Mouse (Mus musculus) neural tube, embryonic 12.5 days (tissue): ENCODE data around the gene Fhl4. TPM values are rescaled to one million over a fixed set of nuclear protein-coding genes. Genes with fewer than 3 reads are reported as not detected.
A peak's percentile ranks its signal among the peaks of the same experiment; 100 is the strongest.

Experiments used
- ATAC-seq: fragments of 200-750 bp; cut with Nextera tagmentation; 2 replicates; pipeline ENCODE4 v1.8.0; 2017; ENCODE audit warnings: low read depth, mild to moderate bottlenecking, moderate TSS enrichment, moderate library complexity; ENCODE audit not compliant: low FRiP score
- H3K27ac ChIP-seq: fragments of 300-500 bp; sonication (generic); 2 replicates; pipeline ENCODE4 v1.5.1; 2016
- H3K27me3 ChIP-seq: fragments of 300-500 bp; sonication (generic); replicated peaks from 2 replicates; pipeline ENCODE4 v1.6.1; 2016; ENCODE audit warnings: mild to moderate bottlenecking
- H3K36me3 ChIP-seq: fragments of 300-500 bp; sonication (generic); 2 replicates; pipeline ENCODE4 v1.6.1; 2016; ENCODE audit warnings: mild to moderate bottlenecking
- H3K4me1 ChIP-seq: fragments of 300-500 bp; sonication (generic); 2 replicates; pipeline ENCODE4 v1.6.1; 2016
- H3K4me2 ChIP-seq: fragments of 300-500 bp; sonication (generic); replicated peaks from 2 replicates; pipeline ENCODE4 v1.6.1; 2016; ENCODE audit warnings: mild to moderate bottlenecking
- H3K4me3 ChIP-seq: fragments of 300-500 bp; sonication (generic); 2 replicates; pipeline ENCODE4 v1.5.1; 2016
- H3K9ac ChIP-seq: fragments of 300-500 bp; sonication (generic); 2 replicates; pipeline ENCODE4 v1.6.1; 2016; ENCODE audit warnings: mild to moderate bottlenecking
- H3K9me3 ChIP-seq: fragments of 300-500 bp; sonication (generic); 2 replicates; pipeline ENCODE4 v1.6.1; 2016; ENCODE audit warnings: mild to moderate bottlenecking
- WGBS: fragments of 180-500 bp; shearing (Covaris S2); methylation state at CpG from one replicate; pipeline ENCODE4 v1.1.7; 2016; 5-methylcytosine and 5-hydroxymethylcytosine counted together
- polyA plus RNA-seq: library from polyadenylated mRNA; unstranded; fragments of >200 nt; fragmentation: Nextera tagmentation; extraction: Ambion mirVana; gene quantifications from 2 replicates; pipeline ENCODE4 v1.2.1, GENCODE M21; 2016

Fhl4 gene
- 1.3 and 1.8 TPM in 2 replicates for polyA plus RNA-seq

DNA sequence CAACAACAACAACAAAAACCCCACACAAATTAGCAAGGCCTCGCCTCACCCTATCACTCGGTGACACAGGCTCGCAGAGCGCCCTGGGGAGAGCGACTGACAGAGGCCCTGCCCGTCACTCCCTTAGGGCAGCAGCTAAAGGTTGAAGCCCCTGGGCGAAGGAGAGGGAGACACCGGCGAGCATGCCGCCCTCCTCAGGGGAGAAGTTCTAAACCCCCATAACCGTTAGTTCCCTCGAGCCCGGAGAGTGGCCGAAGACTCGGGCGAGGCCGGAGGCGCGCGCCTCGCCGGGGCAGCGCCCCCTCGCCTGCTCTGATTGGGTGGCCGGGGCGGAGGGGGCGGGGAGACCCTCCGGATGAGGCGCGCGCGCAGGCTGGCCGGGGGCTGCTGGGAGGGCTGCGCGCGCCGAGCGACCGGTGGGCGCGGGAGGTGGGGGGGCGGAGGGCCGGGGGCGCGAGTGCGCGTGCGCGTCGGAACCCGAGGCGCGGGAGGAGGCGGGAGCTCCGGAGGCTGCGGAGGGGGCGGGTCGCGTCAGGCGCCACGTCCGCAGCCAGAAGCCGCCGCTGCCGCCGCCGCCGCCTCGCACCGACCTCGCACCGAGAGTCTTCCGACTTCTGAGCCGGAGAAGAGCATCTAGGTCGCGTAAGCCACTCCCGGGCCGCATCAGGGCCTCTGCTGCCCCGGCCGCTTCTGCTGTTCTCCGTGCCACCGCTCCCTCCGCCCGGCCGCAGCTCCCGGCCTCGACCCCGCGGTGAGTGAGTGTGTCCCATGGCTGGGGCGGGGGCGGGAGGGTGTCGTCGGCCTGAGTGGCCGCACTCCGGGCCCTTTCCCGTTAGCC lies at the start of gene Fhl4, which contains the start of gene Tmem263:
Gene Fhl4 (minus strand): TSS at position 249 of the 838 bp plus-strand sequence.
Gene Tmem263 (plus strand): TSS at position 381 of the 838 bp plus-strand sequence.
- no peaks in the 10 kb centered on the region for H3K9me3 ChIP-seq
- WGBS = under 1% methylated on average over 88 of the region's 96 CpGs
- ATAC-seq = peak; percentile 97

GRCm38 (mm10) chr10:85149226-85149625 lies 46.9 kb upstream of the Fhl4 start:
- Histone ChIP-seq H3K27ac (no peak overlapping the region), H3K4me3 (no peak overlapping the region), H3K9me3 (no peaks in the 10 kb centered on the region), H3K27me3 (no peaks in the 10 kb centered on the region), H3K36me3 (peaks cover 22% of the 10 kb centered on the region), H3K4me2 (no peak overlapping the region), H3K9ac (no peak overlapping the region), H3K4me1 (no peaks in the 10 kb centered on the region)
- 70% methylated on average over 5 of the region's 5 CpGs for WGBS
- ATAC-seq = no peak

More for the DNA sequence above, at the start of gene Fhl4, which contains the start of gene Tmem263:
- peak within 1 kb of the TSS; percentile 68; the same call in 1 of the 2 replicates for H3K27ac ChIP-seq
- H3K4me2 ChIP-seq = peak within 1 kb of the TSS; percentile 86
- H3K36me3 ChIP-seq = no peaks in the 10 kb centered on the region
- H3K27me3 ChIP-seq = no peaks in the 10 kb centered on the region
- H3K4me3 ChIP-seq = peak within 1 kb of the TSS; percentile 94
- H3K9ac ChIP-seq = peak within 1 kb of the TSS; percentile 91
- peaks cover 11% of the 10 kb centered on the region for H3K4me1 ChIP-seq

DNA sequence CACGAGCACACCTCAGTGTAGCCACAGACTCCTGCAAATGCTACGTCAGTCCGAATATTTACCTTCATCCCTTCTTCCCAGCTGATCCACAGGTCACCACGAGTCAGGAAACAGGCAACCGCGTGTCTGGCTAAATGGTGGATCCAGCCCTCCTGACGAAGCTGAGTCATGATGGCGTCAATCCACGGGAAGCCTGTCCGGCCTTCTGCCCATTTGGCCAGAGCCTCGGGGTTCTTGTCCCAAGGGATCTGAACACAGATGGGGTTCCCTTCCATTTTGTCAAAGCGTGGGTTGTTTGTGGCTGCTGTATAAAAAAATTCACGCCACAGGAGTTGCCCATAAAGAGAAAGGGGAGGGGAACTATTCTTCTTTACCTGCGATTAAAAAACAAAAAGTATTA lies 44.0 kb upstream of the Fhl4 start:
- Histone ChIP-seq H3K27ac (no peak overlapping the region), H3K9me3 (no peaks in the 10 kb centered on the region), H3K4me1 (no peaks in the 10 kb centered on the region), H3K9ac (no peak overlapping the region), H3K36me3 (peaks cover 34% of the 10 kb centered on the region), H3K4me3 (no peak overlapping the region), H3K27me3 (no peaks in the 10 kb centered on the region), H3K4me2 (no peak overlapping the region)
- WGBS = 86% methylated on average over 14 of the region's 14 CpGs
- no peak for ATAC-seq

GRCm38 (mm10) chr10:85141465-85141864 lies 39.2 kb upstream of the Fhl4 start:
- Histone ChIP-seq H3K27ac (no peak overlapping the region), H3K9me3 (no peaks in the 10 kb centered on the region), H3K36me3 (peaks cover 24% of the 10 kb centered on the region), H3K4me2 (no peak overlapping the region), H3K27me3 (no peaks in the 10 kb centered on the region), H3K4me1 (no peaks in the 10 kb centered on the region), H3K9ac (no peak overlapping the region), H3K4me3 (no peak overlapping the region)
- no peak for ATAC-seq
- WGBS = 80% methylated on average over 9 of the region's 9 CpGs

GRCm38 (mm10) chr10:85136573-85136972 lies 34.3 kb upstream of the Fhl4 start:
- Histone ChIP-seq H3K27me3 (no peaks in the 10 kb centered on the region), H3K36me3 (peaks cover 7% of the 10 kb centered on the region), H3K9ac (no peak overlapping the region), H3K4me1 (no peaks in the 10 kb centered on the region), H3K9me3 (no peaks in the 10 kb centered on the region), H3K27ac (no peak overlapping the region), H3K4me2 (no peak overlapping the region), H3K4me3 (no peak overlapping the region)
- no peak for ATAC-seq
- WGBS = 89% methylated on average over 6 of the region's 6 CpGs

GRCm38 (mm10) chr10:85128453-85128852 lies 26.2 kb upstream of the Fhl4 start:
- Histone ChIP-seq H3K9me3 (no peaks in the 10 kb centered on the region), H3K36me3 (peaks cover 14% of the 10 kb centered on the region), H3K9ac (no peak overlapping the region), H3K27me3 (no peaks in the 10 kb centered on the region), H3K4me2 (peak overlapping the region; percentile 74), H3K4me1 (peaks cover 10% of the 10 kb centered on the region), H3K4me3 (peak overlapping the region; percentile 58; the same call in 1 of the 2 replicates), H3K27ac (no peak overlapping the region)
- 24% methylated on average over 7 of the region's 7 CpGs for WGBS
- ATAC-seq = peak; percentile 49

DNA sequence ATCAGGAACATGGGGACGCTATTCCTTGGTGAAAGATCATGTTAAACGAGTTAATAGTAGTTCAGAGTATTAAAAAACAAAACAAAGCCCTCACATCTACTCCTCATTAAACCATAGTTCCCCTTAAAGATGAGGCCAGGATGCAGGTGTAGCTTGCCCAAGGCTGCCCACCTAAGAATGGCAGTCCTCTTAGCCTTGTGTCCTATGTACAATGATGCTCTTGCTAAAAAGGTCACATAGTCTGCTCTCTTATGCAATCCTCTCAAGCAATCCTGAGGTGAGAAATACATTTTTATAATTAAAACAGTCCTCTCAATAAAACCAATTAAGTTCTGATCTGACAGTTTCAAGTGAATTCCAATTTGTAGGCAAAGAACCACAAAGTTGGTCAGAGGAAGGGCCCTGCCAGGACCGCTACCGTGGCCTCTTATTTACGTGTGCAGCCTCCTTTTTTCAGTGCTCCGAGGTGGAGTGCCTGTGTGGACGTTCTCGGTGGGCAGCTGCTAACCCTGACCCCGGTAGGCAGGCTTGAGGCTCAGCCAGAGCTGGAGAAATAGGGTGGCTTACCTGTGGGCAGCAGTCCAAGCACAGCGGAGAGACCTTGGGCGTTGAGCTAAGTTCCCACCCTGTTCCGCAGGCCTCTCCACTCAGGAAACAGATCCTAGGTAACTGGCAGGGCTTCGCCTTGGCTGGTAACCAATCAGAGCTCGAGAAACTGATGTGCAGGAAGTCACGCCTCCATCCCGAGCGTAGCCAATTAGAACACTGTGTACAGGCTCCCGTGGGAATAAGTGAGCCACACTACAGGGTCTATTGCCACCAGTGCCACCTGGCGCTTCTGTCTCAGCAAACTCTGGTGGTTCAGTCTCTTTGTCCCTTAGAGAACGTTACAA lies 25.3 kb upstream of the Fhl4 start, which contains the start of gene Mterf2:
Gene Mterf2 (minus strand): TSS at position 633 of the 893 bp plus-strand sequence.
- no peaks in the 10 kb centered on the region for H3K9me3 ChIP-seq
- peaks cover 20% of the 10 kb centered on the region for H3K36me3 ChIP-seq
- H3K27ac ChIP-seq = no peak within 1 kb of the TSS
- H3K4me2 ChIP-seq = peak within 1 kb of the TSS; percentile 74
- peak within 1 kb of the TSS; percentile 58 for H3K4me3 ChIP-seq
- no peaks in the 10 kb centered on the region for H3K27me3 ChIP-seq
- WGBS = 9% methylated on average over 20 of the region's 20 CpGs
- peak within 1 kb of the TSS; percentile 70 for H3K9ac ChIP-seq
- peaks cover 10% of the 10 kb centered on the region for H3K4me1 ChIP-seq
- peak; percentile 100 for ATAC-seq

GRCm38 (mm10) chr10:85125184-85125583 lies 22.9 kb upstream of the Fhl4 start:
- H3K9me3 ChIP-seq = no peaks in the 10 kb centered on the region
- no peak overlapping the region for H3K9ac ChIP-seq
- peaks cover 10% of the 10 kb centered on the region for H3K4me1 ChIP-seq
- no peak for ATAC-seq
- H3K27ac ChIP-seq = no peak overlapping the region
- H3K4me3 ChIP-seq = no peak overlapping the region
- H3K36me3 ChIP-seq = peaks cover 37% of the 10 kb centered on the region
- no peak overlapping the region for H3K4me2 ChIP-seq
- 87% methylated on average over 13 of the region's 13 CpGs for WGBS
- H3K27me3 ChIP-seq = no peaks in the 10 kb centered on the region

DNA sequence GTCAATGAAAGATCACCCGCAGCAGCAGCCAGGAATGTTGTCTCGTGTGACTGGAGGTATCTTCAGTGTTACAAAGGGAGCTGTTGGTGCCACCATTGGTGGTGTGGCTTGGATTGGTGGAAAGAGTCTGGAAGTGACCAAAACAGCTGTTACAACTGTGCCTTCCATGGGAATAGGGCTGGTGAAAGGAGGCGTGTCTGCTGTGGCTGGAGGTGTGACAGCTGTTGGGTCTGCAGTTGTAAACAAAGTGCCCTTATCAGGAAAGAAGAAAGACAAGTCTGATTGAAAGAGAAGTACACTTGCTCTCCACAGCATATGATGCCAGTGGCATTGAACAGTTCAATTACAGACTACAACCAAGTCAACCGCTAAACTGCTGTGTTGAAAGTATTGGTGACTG lies 12.1 kb upstream of the Fhl4 start:
- peaks cover 21% of the 10 kb centered on the region for H3K36me3 ChIP-seq
- WGBS = 90% methylated on average over 4 of the region's 4 CpGs

DNA sequence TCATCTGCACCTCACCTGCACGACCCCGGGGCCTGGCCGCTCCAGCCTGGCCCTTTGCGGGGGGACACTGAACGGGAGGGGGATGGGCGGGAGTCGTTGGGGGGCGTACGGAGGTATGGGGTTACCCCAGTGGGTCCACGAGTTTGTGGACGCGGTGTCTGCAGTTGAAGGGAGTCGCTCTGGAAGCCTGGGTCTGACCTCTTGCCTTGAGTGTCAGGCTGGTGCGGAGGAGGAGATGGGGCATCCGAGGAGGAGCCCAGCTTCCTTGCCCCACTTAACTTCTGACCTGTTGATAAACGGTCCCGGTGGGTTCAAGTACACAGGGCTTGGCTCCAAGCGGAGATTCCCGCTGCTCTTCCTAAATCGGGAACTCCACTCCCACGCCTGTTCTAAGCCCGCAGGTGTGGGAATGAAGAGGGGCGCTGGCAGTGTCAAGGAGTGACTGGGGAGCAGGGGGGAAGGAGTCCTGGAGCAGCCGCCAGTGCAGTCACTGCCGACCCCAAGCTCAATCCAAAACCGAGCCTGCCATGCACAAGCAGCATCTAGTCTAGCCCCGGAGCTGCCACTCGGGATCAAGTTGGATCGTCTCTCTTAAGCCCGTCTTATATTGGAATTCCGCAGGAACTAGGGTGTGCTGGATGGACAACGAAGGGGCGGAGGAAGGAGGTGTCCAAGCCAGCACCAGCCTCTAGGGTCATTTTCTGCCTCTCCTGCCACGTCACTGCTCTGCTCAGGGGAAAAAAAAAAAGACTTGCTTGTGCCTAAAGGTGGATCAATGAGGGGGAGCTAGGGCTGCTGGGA lies 990 bp upstream of the Fhl4 start:
- ATAC-seq = peak; percentile 8
- peaks cover 11% of the 10 kb centered on the region for H3K4me1 ChIP-seq
- H3K27me3 ChIP-seq = no peaks in the 10 kb centered on the region
- no peaks in the 10 kb centered on the region for H3K36me3 ChIP-seq
- H3K4me2 ChIP-seq = peak overlapping the region; percentile 86
- peak overlapping the region; percentile 57; the same call in 1 of the 2 replicates for H3K27ac ChIP-seq
- H3K9me3 ChIP-seq = no peaks in the 10 kb centered on the region
- WGBS = under 1% methylated on average over 34 of the region's 34 CpGs
- H3K4me3 ChIP-seq = peak overlapping the region; percentile 94
- peak overlapping the region; percentile 91 for H3K9ac ChIP-seq

More for the DNA sequence above, 12.1 kb upstream of the Fhl4 start:
- Histone ChIP-seq H3K27me3 (no peaks in the 10 kb centered on the region), H3K9me3 (no peaks in the 10 kb centered on the region), H3K4me1 (no peaks in the 10 kb centered on the region), H3K4me2 (no peak overlapping the region), H3K27ac (no peak overlapping the region), H3K9ac (no peak overlapping the region), H3K4me3 (no peak overlapping the region)
- no peak for ATAC-seq

- Histone ChIP-seq H3K4me1 (peaks cover 11% of the 10 kb centered on the region), H3K36me3 (no peaks in the 10 kb centered on the region), H3K4me3 (peak overlapping the region; percentile 94), H3K27me3 (no peaks in the 10 kb centered on the region), H3K4me2 (peak overlapping the region; percentile 86), H3K27ac (peak overlapping the region; percentile 68; the same call in 1 of the 2 replicates), H3K9me3 (no peaks in the 10 kb centered on the region), H3K9ac (peak overlapping the region; percentile 91)
- peak; percentile 27; the same call in 1 of the 2 replicates for ATAC-seq
- 2% methylated on average over 10 of the region's 10 CpGs for WGBS
Observed at GRCm38 (mm10) chr10:85101841-85102240, 454 bp downstream of the Fhl4 start.
